Mouse (Mus musculus): ENCODE data around the gene Fam124a.

Fam124a gene

GRCm38 (mm10) chr14:62657469-62657868 lies 101.9 kb downstream of the Fam124a start:
- no peak for DNase-seq (ENCODE audit: low spot score in 2 of 2)
